Mouse (Mus musculus): ENCODE results near the gene Ddx43. TPM values are rescaled to one million over a fixed set of nuclear protein-coding genes. Genes with fewer than 3 reads are reported as not detected.

The Ddx43 gene
- polyA plus RNA-seq, 1 experiment from 2014 or later: 0.15 TPM

DNA sequence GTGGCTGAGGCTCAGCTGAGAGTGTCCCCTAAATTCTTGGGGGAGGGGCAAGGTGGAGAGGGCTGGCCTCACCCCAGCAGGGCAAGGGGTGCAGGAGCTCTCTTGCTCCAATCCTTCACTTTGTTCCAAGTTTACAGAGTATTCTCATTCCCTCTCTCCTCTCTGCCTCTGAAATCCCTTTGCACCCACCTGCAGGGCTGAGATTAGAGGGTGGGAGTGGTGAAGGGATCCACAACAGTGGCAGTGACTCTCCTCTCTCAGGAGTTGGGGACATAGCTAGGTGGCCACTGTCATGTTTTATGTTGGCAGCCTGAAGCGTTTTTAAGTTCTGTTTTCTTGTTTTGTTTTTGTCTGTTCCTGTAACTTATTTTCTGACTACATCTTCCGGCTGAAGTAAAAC lies 34.0 kb downstream of the Ddx43 start:
- no peaks in the 10 kb centered on the region for H3K36me3 ChIP-seq
- no peak overlapping the region for H3K27ac ChIP-seq
- no peaks in the 10 kb centered on the region for H3K9me3 ChIP-seq (replicated peaks)
- 35% methylated on average over 2 of the region's 2 CpGs for WGBS
- H3K4me1 ChIP-seq: peaks cover 9% of the 10 kb centered on the region
- H3K27me3 ChIP-seq (ENCODE audit: low read depth, poor library complexity, severe bottlenecking): no peaks in the 10 kb centered on the region; the same call in 1 of the 2 replicates
- no peak for DNase-seq (ENCODE audit: low spot score)
- no peak overlapping the region for H3K4me3 ChIP-seq

DNA sequence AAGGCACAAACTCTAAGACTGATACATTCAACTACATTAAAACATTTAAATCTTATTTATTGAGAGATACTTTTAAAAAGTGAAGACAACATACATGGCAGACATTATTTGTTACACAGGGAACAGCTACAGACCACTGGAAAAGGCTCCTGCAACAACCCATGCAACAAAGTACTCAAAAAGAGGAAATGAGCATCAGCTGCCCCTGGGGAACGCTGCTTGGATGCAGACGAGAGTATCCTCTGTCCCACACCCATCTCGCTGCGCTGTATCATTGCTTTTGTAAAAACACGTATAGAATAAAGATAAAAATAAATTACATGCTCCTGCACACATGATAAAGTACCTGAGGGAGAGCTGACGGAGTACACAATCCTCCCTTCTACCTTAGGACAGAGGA lies 34.9 kb downstream of the Ddx43 start:
- Histone ChIP-seq H3K36me3 (no peaks in the 10 kb centered on the region), H3K27ac (no peak overlapping the region), H3K27me3 (ENCODE audit: low read depth, poor library complexity, severe bottlenecking) (no peaks in the 10 kb centered on the region; the same call in 1 of the 2 replicates), H3K4me3 (no peak overlapping the region), H3K4me1 (peaks cover 9% of the 10 kb centered on the region), H3K9me3 (replicated peaks) (no peaks in the 10 kb centered on the region)
- 84% methylated on average over 6 of the region's 6 CpGs for WGBS
- DNase-seq (ENCODE audit: low spot score): no peak

DNA sequence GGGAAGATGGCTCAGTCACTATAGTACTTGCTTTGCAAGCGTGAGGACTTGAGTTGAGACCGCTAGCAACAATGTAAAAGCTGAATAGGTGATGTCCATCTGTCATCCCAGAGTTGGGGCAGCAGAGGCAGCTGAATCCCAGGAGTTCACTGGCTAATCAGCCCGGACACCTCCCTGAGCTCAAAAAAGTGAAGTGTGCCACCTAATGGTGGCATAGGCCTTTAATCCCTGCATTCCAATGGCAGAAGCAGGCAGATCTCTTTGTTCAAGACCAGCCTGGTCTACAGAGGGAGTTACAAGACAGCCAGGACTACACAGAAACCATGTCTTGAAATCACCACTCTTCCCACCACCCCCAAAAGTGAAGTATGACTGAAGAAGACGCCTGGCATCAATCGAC lies 36.9 kb downstream of the Ddx43 start:
- 85% methylated on average over 5 of the region's 5 CpGs for WGBS
- H3K27ac ChIP-seq: no peak overlapping the region
- H3K4me1 ChIP-seq: peaks cover 7% of the 10 kb centered on the region
- H3K4me3 ChIP-seq: no peak overlapping the region
- no peak for DNase-seq (ENCODE audit: low spot score)
- no peaks in the 10 kb centered on the region; the same call in 1 of the 2 replicates for H3K27me3 ChIP-seq (ENCODE audit: low read depth, poor library complexity, severe bottlenecking)
- no peaks in the 10 kb centered on the region for H3K9me3 ChIP-seq (replicated peaks)
- H3K36me3 ChIP-seq: no peaks in the 10 kb centered on the region

DNA sequence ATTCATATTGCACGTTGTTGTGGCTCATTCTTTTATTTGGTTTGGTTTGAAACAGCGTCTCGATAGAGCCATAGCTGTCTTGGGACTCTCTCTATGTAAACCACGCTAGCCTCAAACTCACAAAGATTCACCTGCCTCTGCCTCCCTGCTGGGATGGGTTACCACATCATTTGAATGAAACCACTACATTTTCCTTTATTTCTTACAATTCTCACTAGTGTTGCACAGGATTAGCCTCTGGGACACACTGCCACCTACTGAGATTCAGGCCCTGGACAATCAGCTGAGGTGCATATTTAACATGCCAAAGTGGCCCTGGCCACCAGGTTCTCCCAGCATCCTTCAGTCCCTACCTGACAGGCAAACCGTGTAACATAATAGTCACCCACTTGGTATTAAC lies 43.8 kb downstream of the Ddx43 start:
- Histone ChIP-seq H3K9me3 (replicated peaks) (no peaks in the 10 kb centered on the region), H3K27me3 (ENCODE audit: low read depth, poor library complexity, severe bottlenecking) (peaks cover 59% of the 10 kb centered on the region), H3K4me1 (peaks cover 9% of the 10 kb centered on the region), H3K27ac (no peak overlapping the region), H3K4me3 (no peak overlapping the region), H3K36me3 (no peaks in the 10 kb centered on the region)
- WGBS: 70% methylated on average over 5 of the region's 5 CpGs
- no peak for DNase-seq (ENCODE audit: low spot score)

DNA sequence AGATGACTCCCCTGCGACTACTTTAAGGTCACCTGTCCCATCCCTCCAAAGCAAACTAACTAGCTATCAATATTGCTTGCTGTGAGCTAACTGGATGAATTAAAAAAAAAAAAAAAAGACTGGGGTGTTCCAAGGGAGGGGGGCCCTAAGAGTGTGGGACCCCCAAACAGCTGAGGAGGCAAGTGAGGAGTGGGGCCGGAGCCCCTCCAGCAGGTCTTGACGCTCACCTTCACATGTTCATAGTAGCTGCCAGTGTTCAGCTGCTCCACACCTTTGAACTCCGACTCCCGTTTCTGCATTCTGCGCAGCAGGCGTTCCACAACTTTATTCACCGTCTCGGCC lies 46.6 kb downstream of the Ddx43 start:
- peaks cover 9% of the 10 kb centered on the region for H3K4me1 ChIP-seq
- peaks cover 86% of the 10 kb centered on the region for H3K27me3 ChIP-seq (ENCODE audit: low read depth, poor library complexity, severe bottlenecking)
- WGBS: 5% methylated on average over 9 of the region's 9 CpGs
- peak overlapping the region; percentile 54 for H3K4me3 ChIP-seq
- no peak for DNase-seq (ENCODE audit: low spot score)
- H3K9me3 ChIP-seq (replicated peaks): no peaks in the 10 kb centered on the region
- H3K36me3 ChIP-seq: no peaks in the 10 kb centered on the region
- H3K27ac ChIP-seq: peak overlapping the region; percentile 77; the same call in 1 of the 2 replicates

DNA sequence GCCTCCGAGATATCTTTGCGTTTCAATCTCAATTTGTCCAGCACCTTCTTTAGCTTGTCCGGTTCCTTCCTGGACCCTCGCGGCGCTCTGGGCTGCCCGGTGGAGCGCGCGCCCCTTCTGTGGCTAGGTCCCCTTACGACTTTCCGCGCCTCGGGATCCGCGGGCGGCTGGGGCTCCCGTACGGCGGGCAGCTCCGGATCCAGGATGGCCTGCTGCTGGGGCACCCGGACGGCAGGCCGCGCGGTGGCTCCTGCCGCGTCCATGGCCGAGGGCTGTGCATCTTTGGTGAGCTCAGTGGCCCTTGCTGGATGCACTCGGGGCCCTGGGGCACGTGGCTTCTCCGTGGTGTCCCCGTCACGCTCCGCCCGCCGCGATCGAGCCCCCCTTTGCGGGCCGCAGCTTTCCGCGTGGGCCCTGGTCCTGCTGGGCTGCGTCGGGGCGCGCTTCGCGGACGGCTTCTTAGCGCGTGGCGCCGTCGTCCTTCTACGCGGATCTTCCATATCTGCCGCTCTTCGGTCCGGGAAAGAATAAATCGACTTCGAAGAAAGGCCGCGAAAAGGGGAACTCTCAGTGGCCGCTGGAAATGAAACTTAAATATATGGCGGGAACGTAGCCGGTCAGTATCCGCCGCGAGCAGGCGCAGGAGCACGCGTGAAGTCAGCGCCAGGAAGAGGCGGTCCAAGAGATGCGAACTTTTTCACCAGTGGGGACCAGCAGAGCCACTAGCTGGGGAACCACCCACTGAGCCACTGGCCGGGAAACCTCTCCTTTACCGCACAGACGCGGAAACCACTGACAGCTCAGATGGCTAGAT lies 47.2 kb downstream of the Ddx43 start, which contains the start of gene Cgas:
Gene Cgas (minus strand): TSS at position 659 of the 814 bp plus-strand sequence.
- WGBS: under 1% methylated on average over 81 of the region's 81 CpGs
- peak; percentile 64 for DNase-seq (ENCODE audit: low spot score)

DNA sequence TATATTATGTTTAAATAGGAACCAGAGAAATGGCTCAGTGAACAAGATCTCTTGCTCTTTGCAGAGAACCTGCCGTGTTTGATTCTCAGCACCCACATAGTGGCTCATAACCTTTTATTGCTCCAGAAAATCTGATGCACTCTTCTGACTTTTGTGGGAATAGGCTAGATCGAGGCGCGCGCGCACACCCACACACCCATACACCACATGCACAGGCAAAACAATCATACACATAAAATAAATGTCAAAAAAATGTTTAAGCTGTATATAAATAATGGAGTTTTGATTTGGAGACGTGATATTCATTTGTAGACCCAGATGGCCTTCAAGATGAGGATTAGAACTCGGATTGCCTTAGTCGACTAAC lies 52.0 kb downstream of the Ddx43 start:
- H3K36me3 ChIP-seq: peaks cover 26% of the 10 kb centered on the region
- WGBS: 29% methylated on average over 9 of the region's 9 CpGs
- H3K4me1 ChIP-seq: peaks cover 19% of the 10 kb centered on the region
- peak overlapping the region; percentile 100 for H3K4me3 ChIP-seq
- H3K27ac ChIP-seq: peak overlapping the region; percentile 93
- no peaks in the 10 kb centered on the region for H3K9me3 ChIP-seq (replicated peaks)
- peaks cover 47% of the 10 kb centered on the region for H3K27me3 ChIP-seq (ENCODE audit: low read depth, poor library complexity, severe bottlenecking)
- no peak for DNase-seq (ENCODE audit: low spot score)

More for the DNA sequence above, 47.2 kb downstream of the Ddx43 start, which contains the start of gene Cgas:
- H3K9me3 ChIP-seq (replicated peaks): no peaks in the 10 kb centered on the region
- H3K4me1 ChIP-seq: peaks cover 11% of the 10 kb centered on the region
- peak within 1 kb of the TSS; percentile 77 for H3K27ac ChIP-seq
- peak within 1 kb of the TSS; percentile 54 for H3K4me3 ChIP-seq
- peaks cover 88% of the 10 kb centered on the region for H3K27me3 ChIP-seq (ENCODE audit: low read depth, poor library complexity, severe bottlenecking)
- H3K36me3 ChIP-seq: no peaks in the 10 kb centered on the region

DNA sequence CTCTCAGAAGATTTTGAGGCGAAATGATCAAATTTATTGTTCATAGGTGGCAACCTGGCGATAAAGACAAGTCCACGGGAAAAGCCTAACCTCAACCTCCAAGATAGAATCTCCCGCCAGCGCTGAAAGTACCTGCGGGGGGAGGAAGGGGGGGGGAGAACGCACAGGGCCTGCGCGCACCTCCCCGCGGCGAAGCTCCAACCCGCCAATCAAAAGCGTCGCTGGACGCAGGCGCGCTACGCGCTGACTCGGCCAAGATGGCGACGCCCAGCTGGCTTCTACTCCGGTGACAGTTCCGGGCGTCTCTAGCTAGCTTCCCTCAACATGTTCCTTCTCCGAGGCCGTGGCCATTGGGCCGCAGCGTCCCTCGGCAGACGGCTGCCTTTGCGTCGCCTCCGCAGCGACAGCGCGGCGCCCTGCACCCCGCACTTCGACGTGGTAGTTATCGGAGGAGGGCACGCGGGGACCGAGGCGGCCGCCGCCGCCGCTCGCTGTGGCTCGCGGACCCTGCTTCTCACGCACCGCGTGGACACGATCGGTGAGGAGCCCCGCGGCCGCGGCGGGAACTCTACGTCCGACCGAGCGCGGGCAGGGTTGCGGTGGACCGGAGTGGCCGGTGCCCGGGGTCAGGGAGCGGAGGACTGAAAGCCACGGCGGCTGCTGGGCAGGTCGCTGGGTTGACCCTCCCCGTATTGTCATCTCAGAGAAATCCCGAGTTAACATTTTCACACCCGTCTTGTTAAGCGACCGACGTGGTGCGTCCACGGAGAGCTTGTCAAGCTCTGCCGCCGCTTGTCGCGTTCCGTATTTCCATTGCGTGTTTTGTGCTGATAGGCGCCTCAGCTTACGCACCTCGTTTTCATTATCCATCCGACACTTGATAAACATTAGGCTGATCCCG lies 52.6 kb downstream of the Ddx43 start, which contains the start of the genes Mto1 and Gm17324:
Gene Mto1 (plus strand): TSS at position 236 of the 901 bp plus-strand sequence.
Gene Gm17324 (minus strand): TSS at position 814 of the 901 bp plus-strand sequence.
- H3K4me3 ChIP-seq: peak within 1 kb of the TSS; percentile 100
- under 1% methylated on average over 96 of the region's 96 CpGs for WGBS
- peak; percentile 96 for DNase-seq (ENCODE audit: low spot score)
- H3K27ac ChIP-seq: peak within 1 kb of the TSS; percentile 93
- peaks cover 13% of the 10 kb centered on the region for H3K4me1 ChIP-seq
- H3K27me3 ChIP-seq (ENCODE audit: low read depth, poor library complexity, severe bottlenecking): peaks cover 41% of the 10 kb centered on the region
- H3K9me3 ChIP-seq (replicated peaks): no peaks in the 10 kb centered on the region
- H3K36me3 ChIP-seq: peaks cover 33% of the 10 kb centered on the region

DNA sequence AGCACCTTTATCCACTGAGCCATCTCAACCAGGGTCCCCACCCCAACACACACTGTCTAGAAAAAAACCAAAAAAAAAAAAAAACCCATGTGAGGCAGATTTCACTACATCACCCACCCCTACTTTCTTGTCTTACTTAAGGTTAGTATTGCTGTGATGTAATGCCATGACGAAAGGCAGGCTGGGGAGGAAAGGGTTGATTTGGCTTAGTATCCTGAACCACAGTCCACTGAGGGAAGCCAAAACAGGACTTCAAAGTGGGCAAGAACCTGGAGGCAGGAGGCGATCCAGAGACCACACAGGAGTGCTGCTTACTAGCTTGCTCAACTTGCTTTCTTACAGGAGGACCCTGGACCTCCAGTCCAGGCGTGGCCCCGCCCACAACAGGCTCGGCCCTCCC lies 54.8 kb downstream of the Ddx43 start:
- H3K4me3 ChIP-seq: no peak overlapping the region
- 73% methylated on average over 5 of the region's 5 CpGs for WGBS
- H3K27me3 ChIP-seq (ENCODE audit: low read depth, poor library complexity, severe bottlenecking): peaks cover 19% of the 10 kb centered on the region
- H3K4me1 ChIP-seq: peaks cover 13% of the 10 kb centered on the region
- H3K27ac ChIP-seq: no peak overlapping the region
- H3K36me3 ChIP-seq: peaks cover 52% of the 10 kb centered on the region
- DNase-seq (ENCODE audit: low spot score): no peak
- no peaks in the 10 kb centered on the region for H3K9me3 ChIP-seq (replicated peaks)

DNA sequence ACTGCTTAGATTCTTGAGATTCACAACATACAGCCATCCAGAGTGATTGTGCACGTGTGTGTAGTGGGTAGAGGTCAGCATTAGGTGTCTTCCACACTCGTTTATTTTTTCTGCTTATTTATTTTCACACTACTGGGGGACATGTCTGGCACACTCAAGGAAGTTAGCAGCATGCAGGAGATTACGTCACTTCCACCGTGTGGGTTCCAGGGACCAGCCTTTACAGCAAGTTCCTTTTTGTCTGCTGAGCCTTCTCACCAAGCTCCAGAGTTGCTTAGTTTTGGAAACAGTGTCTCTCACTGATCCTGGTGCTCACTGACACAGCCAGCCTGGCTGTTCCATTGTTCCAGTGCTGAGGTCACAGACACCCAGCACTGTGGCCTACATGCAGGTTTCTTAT lies 55.8 kb downstream of the Ddx43 start:
- Histone ChIP-seq H3K4me1 (peaks cover 13% of the 10 kb centered on the region), H3K27me3 (ENCODE audit: low read depth, poor library complexity, severe bottlenecking) (peaks cover 10% of the 10 kb centered on the region), H3K4me3 (no peak overlapping the region), H3K36me3 (peaks cover 55% of the 10 kb centered on the region), H3K27ac (no peak overlapping the region), H3K9me3 (replicated peaks) (no peaks in the 10 kb centered on the region)
- 89% methylated on average over 4 of the region's 4 CpGs for WGBS
- no peak for DNase-seq (ENCODE audit: low spot score)

DNA sequence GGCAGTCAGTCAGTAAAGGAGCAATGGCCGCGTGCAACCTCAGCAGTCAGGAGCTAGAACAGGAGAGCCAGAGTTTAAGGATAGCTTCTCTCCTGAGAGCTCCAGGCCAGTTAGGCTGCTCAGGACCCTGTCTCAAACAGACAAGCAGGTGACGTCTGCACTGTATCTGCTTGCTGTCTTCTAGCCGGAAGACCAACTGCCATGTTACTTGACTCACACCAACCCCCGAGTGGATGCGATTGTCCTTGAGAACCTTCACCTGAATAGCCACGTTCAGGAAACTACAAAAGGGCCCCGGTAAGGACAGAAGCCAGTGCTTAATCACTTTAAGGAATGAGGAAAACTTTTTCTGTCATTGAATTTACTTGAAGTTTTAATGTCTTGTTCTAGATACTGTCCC lies 61.4 kb downstream of the Ddx43 start:
- Histone ChIP-seq H3K4me3 (no peak overlapping the region), H3K27me3 (ENCODE audit: low read depth, poor library complexity, severe bottlenecking) (no peaks in the 10 kb centered on the region), H3K36me3 (peaks cover 85% of the 10 kb centered on the region), H3K9me3 (replicated peaks) (no peaks in the 10 kb centered on the region), H3K27ac (no peak overlapping the region), H3K4me1 (no peaks in the 10 kb centered on the region)
- WGBS: 93% methylated on average over 8 of the region's 8 CpGs
- DNase-seq (ENCODE audit: low spot score): no peak

DNA sequence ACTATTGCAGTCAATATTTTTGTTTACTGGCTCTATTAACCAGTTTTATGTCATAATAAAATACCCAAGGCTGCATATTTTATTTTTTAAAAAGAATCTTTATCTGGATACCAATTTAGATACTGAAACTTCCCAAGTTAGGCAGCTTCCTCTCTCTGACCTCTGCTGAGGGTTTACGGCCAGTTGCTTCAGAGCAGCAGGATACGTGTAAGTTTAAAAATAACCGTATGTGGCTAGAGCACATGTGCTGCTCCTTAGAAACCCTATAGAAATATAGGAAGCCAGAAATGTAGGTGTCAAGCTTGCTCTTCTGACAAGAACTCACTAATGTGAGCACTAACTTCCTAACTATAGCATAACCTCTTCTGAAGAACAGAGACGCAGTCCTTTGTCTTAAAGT lies 67.8 kb downstream of the Ddx43 start:
- H3K36me3 ChIP-seq: peaks cover 91% of the 10 kb centered on the region

DNA sequence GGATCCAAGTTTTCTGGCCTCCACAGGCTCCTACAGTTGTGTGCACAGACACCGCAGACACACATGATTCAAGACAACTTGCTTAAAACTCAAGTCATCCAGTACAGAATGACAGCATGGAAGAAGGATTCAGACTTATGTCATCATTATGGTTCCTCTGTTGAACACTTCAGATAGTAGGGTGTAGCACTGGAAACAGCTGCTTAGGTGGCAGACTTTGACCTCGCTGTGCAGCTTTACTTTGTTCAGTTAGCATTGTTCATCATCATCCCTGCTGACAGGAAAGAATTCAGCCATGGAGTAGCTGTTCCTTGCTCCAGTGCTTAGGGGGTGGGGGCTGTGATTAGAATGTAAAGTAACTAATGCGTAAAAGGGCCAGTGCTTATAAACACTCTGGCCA lies 70.1 kb downstream of the Ddx43 start:
- no peak for DNase-seq (ENCODE audit: low spot score)
- Histone ChIP-seq H3K27ac (no peak overlapping the region), H3K36me3 (peaks cover 92% of the 10 kb centered on the region), H3K9me3 (replicated peaks) (no peaks in the 10 kb centered on the region), H3K4me1 (no peaks in the 10 kb centered on the region), H3K27me3 (ENCODE audit: low read depth, poor library complexity, severe bottlenecking) (no peaks in the 10 kb centered on the region), H3K4me3 (no peak overlapping the region)
- WGBS: 94% methylated on average over 3 of the region's 3 CpGs

More for the DNA sequence above, 67.8 kb downstream of the Ddx43 start:
- WGBS: 93% methylated on average over 4 of the region's 4 CpGs
- Histone ChIP-seq H3K4me1 (no peaks in the 10 kb centered on the region), H3K4me3 (no peak overlapping the region), H3K27ac (no peak overlapping the region), H3K9me3 (replicated peaks) (no peaks in the 10 kb centered on the region), H3K27me3 (ENCODE audit: low read depth, poor library complexity, severe bottlenecking) (no peaks in the 10 kb centered on the region)
- no peak for DNase-seq (ENCODE audit: low spot score)
